Mouse (Mus musculus) heart, embryonic 15.5 days (tissue): ENCODE measurements around the gene Prrc2b. TPM values are rescaled to one million over a fixed set of nuclear protein-coding genes. Genes with fewer than 3 reads are reported as not detected.

ENCODE experiments used
- ATAC-seq: fragments of 200-750 bp; cut with Nextera tagmentation; replicated peaks from 2 replicates; pipeline ENCODE4 v1.8.0; 2017; ENCODE audit warnings: low read depth, moderate TSS enrichment; ENCODE audit not compliant: insufficient number of reproducible peaks, insufficient read depth, low FRiP score
- H3K27ac ChIP-seq: fragments of 300-500 bp; sonication (generic); 2 replicates; pipeline ENCODE4 v1.5.1; 2015; ENCODE audit warnings: mild to moderate bottlenecking, inconsistent platforms
- H3K27me3 ChIP-seq: fragments of 300-500 bp; sonication (generic); 2 replicates; pipeline ENCODE4 v1.6.1; 2015; ENCODE audit warnings: inconsistent platforms
- H3K36me3 ChIP-seq: fragments of 300-500 bp; sonication (generic); 2 replicates; pipeline ENCODE4 v1.6.1; 2015; ENCODE audit warnings: mild to moderate bottlenecking, inconsistent platforms
- H3K4me1 ChIP-seq: fragments of 300-500 bp; sonication (generic); replicated peaks from 2 replicates; pipeline ENCODE4 v1.6.1; 2015; ENCODE audit warnings: inconsistent platforms
- H3K4me2 ChIP-seq: fragments of 300-500 bp; sonication (generic); 2 replicates; pipeline ENCODE4 v1.6.1; 2015; ENCODE audit warnings: inconsistent platforms, mild to moderate bottlenecking, moderate library complexity
- H3K4me3 ChIP-seq: fragments of 300-500 bp; sonication (generic); 2 replicates; pipeline ENCODE4 v1.5.1; 2015; ENCODE audit warnings: mild to moderate bottlenecking, inconsistent platforms
- H3K9ac ChIP-seq: fragments of 300-500 bp; sonication (generic); 2 replicates; pipeline ENCODE4 v1.6.1; 2015; ENCODE audit warnings: mild to moderate bottlenecking, inconsistent platforms
- H3K9me3 ChIP-seq: fragments of 300-500 bp; sonication (generic); replicated peaks from 2 replicates; pipeline ENCODE4 v1.6.1; 2016; ENCODE audit warnings: inconsistent platforms
- WGBS: fragments of 180-500 bp; shearing (Covaris S2); methylation state at CpG from one replicate; pipeline ENCODE4 v1.1.7; 2015; ENCODE audit warnings: mixed read lengths; 5-methylcytosine and 5-hydroxymethylcytosine counted together
- polyA plus RNA-seq: library from polyadenylated mRNA; unstranded; fragments of >200 nt; fragmentation: Nextera tagmentation; extraction: Ambion mirVana; gene quantifications from 2 replicates; pipeline ENCODE4 v1.2.1, GENCODE M21; 2015

Prrc2b gene
- polyA plus RNA-seq, 1 experiment from 2014 or later, result 21.0 TPM

DNA sequence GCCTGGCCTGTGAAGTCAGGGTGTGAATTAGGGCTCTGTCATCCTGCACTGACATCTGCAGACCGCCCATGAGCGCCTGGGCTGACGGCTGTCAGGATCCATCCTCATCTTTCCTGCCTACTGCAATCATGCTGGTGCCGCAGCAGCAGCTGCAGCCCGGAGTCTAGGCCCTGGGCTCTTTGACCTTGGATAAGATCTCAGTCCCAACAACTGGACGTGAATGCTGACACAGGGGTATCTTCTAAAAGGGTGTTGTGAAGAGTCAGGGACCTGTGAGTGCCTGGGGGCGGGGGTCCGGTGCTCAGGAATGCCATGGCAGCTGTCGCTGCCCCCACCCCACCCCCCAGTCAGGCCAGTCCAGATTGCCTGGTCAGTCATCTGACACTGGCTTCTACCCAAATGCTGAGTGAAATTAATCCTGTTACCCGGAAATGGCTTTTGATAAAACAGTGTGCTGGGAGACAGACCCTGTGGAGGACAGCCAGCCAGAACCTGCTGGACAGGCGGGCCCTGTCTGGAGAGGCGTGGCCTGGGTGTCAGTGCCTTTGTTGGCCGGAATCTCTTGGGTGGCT, 23.4 kb downstream of the Prrc2b start:
- Histone ChIP-seq H3K9ac (peak overlapping the region; percentile 35; the same call in 1 of the 2 replicates), H3K9me3 (no peaks in the 10 kb centered on the region), H3K27me3 (no peaks in the 10 kb centered on the region), H3K4me2 (peak overlapping the region; percentile 54), H3K36me3 (no peaks in the 10 kb centered on the region), H3K4me3 (peak overlapping the region; percentile 19), H3K27ac (peak overlapping the region; percentile 95), H3K4me1 (peaks cover 87% of the 10 kb centered on the region)
- peak; percentile 89 for ATAC-seq
- 6% methylated on average over 13 of the region's 13 CpGs for WGBS

DNA sequence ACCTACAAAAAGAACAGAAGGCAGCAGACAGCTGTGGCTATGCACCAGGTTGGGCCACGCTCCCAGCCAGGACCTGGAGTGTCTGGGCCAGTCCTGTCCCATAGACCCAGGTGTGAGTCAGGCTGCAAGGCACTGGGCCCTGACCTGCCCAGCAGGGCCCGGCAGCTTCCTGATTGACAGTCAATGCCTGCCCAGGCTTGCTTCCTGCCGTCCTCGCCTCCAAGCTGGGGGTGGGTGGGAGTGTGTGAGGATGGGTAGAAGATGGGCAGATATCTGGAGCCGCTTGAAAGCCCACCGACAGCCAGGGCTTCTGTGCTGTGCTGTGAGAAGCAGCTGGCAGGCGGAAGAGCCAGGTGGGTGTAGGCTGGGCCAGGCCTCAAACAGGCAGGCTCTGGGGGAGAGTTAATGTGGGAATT, 24.2 kb downstream of the Prrc2b start:
- 18% methylated on average over 7 of the region's 7 CpGs for WGBS

DNA sequence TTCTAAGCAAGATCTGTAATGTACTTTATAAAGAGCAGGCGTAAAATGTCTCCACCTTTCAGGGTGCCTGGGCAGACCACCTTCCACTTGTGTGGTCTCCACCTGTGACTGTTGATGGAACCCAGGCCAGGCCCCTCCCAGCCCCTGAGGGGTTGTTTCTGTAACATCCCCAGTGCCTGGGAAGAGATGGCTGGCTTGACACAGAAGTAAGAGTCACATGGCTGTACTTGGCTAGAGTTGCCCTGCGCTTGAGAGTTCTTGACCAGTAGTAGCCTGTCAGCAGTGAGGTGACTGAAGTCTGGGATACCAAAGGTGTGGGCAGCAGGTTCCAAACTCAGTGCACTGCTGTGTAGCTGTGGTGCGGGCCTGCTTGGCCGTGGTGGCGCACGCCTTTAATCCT, 24.6 kb downstream of the Prrc2b start:
- H3K36me3 ChIP-seq, result no peaks in the 10 kb centered on the region
- H3K4me3 ChIP-seq, result no peak overlapping the region
- peak overlapping the region; percentile 95 for H3K27ac ChIP-seq
- peak overlapping the region; percentile 35 for H3K9ac ChIP-seq
- H3K4me1 ChIP-seq, result peaks cover 86% of the 10 kb centered on the region
- ATAC-seq, result no peak
- peak overlapping the region; percentile 54 for H3K4me2 ChIP-seq
- no peaks in the 10 kb centered on the region for H3K9me3 ChIP-seq
- no peaks in the 10 kb centered on the region for H3K27me3 ChIP-seq
- WGBS, result 76% methylated on average over 6 of the region's 6 CpGs

More for the DNA sequence above, 24.2 kb downstream of the Prrc2b start:
- Histone ChIP-seq H3K9ac (peak overlapping the region; percentile 35), H3K4me2 (peak overlapping the region; percentile 54), H3K4me1 (peaks cover 87% of the 10 kb centered on the region), H3K36me3 (no peaks in the 10 kb centered on the region), H3K27ac (peak overlapping the region; percentile 95), H3K4me3 (peak overlapping the region; percentile 8), H3K27me3 (no peaks in the 10 kb centered on the region), H3K9me3 (no peaks in the 10 kb centered on the region)
- ATAC-seq, result no peak; the same call in 1 of the 2 replicates

GRCm38 (mm10) chr2:32176848-32177247, 26.0 kb downstream of the Prrc2b start:
- ATAC-seq, result no peak
- H3K4me2 ChIP-seq, result no peak overlapping the region
- H3K27ac ChIP-seq, result peak overlapping the region; percentile 43; the same call in 1 of the 2 replicates
- H3K9ac ChIP-seq, result no peak overlapping the region
- no peaks in the 10 kb centered on the region for H3K27me3 ChIP-seq
- peaks cover 92% of the 10 kb centered on the region for H3K4me1 ChIP-seq
- H3K9me3 ChIP-seq, result no peaks in the 10 kb centered on the region
- no peaks in the 10 kb centered on the region for H3K36me3 ChIP-seq
- H3K4me3 ChIP-seq, result no peak overlapping the region
- 27% methylated on average over 3 of the region's 3 CpGs for WGBS

DNA sequence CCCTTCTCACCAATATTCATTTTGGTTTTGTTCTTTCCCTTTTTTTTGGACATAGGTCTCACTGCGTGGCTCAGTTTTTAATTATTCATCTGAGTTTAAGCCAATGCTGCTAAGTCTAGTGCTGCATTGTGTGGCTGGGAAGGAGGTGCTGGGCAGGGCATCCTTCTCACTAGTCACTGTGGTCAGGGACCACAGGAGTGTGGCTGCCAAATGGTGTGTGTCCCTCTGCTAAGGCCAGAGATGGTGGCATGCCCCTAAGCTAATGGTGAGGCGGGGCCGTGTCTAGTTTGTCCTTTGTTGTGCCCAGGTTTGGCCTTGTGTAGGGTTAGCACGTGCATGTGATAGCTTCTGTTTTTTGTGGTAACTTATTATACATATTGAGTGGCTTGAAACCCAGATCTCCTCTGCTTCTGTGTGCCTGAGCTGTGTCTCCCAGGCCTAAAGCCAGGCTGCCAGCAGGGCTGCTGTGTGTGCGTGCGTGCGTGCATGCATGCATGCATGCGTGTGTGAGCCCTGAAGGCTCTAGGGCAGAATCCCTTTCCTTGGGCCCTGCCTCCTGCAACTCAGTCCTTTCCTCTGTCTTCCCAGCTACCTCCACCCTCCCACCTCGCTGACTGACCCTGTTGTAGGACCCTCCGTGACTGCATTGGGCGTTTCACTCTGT, 26.6 kb downstream of the Prrc2b start:
- H3K4me1 ChIP-seq, result peaks cover 92% of the 10 kb centered on the region
- no peak overlapping the region for H3K9ac ChIP-seq
- WGBS, result 78% methylated on average over 11 of the region's 11 CpGs
- no peak for ATAC-seq
- no peak overlapping the region for H3K4me2 ChIP-seq
- H3K36me3 ChIP-seq, result no peaks in the 10 kb centered on the region
- peak overlapping the region; percentile 43 for H3K27ac ChIP-seq
- no peaks in the 10 kb centered on the region for H3K9me3 ChIP-seq
- H3K27me3 ChIP-seq, result no peaks in the 10 kb centered on the region
- H3K4me3 ChIP-seq, result no peak overlapping the region

- no peak for ATAC-seq
- H3K4me3 ChIP-seq, result no peak overlapping the region
- no peaks in the 10 kb centered on the region for H3K27me3 ChIP-seq
- 0 out of 2 replicates have a peak, but pooled peaks cover 3% of the 10 kb centered on the region for H3K36me3 ChIP-seq
- no peak overlapping the region for H3K9ac ChIP-seq
- 31% methylated on average over 6 of the region's 6 CpGs for WGBS
- H3K9me3 ChIP-seq, result no peaks in the 10 kb centered on the region
- H3K27ac ChIP-seq, result peak overlapping the region; percentile 78
- peak overlapping the region; percentile 17 for H3K4me2 ChIP-seq
- H3K4me1 ChIP-seq, result peaks cover 94% of the 10 kb centered on the region
Observed at GRCm38 (mm10) chr2:32179363-32179762, 28.5 kb downstream of the Prrc2b start.

- ATAC-seq, result no peak
- peak overlapping the region; percentile 78 for H3K27ac ChIP-seq
- 0 out of 2 replicates have a peak, but pooled peaks cover 10% of the 10 kb centered on the region for H3K36me3 ChIP-seq
- peaks cover 89% of the 10 kb centered on the region for H3K4me1 ChIP-seq
- no peak overlapping the region for H3K4me3 ChIP-seq
- no peaks in the 10 kb centered on the region for H3K9me3 ChIP-seq
- H3K9ac ChIP-seq, result no peak overlapping the region
- 88% methylated on average over 12 of the region's 12 CpGs for WGBS
- no peak overlapping the region for H3K4me2 ChIP-seq
- H3K27me3 ChIP-seq, result no peaks in the 10 kb centered on the region
Observed at GRCm38 (mm10) chr2:32180127-32180526, 29.2 kb downstream of the Prrc2b start.

- no peak for ATAC-seq
- H3K9ac ChIP-seq, result no peak overlapping the region
- WGBS, result 74% methylated on average over 5 of the region's 5 CpGs
Observed at GRCm38 (mm10) chr2:32181364-32181763, 30.5 kb downstream of the Prrc2b start.

DNA sequence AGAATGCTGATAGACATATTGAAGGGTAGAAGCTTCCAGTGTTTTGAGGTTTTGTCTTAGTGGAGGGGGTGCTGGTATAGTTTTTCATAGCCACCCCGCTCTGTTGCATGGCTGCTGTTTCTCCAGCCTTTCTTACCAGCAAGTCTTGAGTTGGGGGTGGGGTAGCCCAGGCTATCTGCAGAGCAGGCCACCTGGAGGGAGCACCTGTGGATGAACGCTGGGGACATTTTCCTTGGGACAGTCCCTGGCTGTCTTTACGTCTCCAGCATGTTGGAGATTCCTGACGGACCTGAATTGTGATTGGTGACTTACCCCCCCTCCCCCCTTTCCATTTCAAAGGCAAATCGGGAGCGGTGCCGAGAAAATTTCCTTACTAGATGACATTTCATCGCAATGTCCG, 31.2 kb downstream of the Prrc2b start:
- H3K4me2 ChIP-seq, result no peak overlapping the region
- no peak overlapping the region; the same call in 1 of the 2 replicates for H3K27ac ChIP-seq
- H3K9ac ChIP-seq, result no peak overlapping the region
- peaks cover 69% of the 10 kb centered on the region for H3K4me1 ChIP-seq
- WGBS, result 77% methylated on average over 9 of the region's 9 CpGs
- no peaks in the 10 kb centered on the region for H3K27me3 ChIP-seq
- peaks cover 25% of the 10 kb centered on the region for H3K36me3 ChIP-seq
- ATAC-seq, result no peak
- H3K4me3 ChIP-seq, result no peak overlapping the region
- no peaks in the 10 kb centered on the region for H3K9me3 ChIP-seq

More at GRCm38 (mm10) chr2:32181364-32181763, 30.5 kb downstream of the Prrc2b start:
- H3K36me3 ChIP-seq, result peaks cover 18% of the 10 kb centered on the region
- H3K4me1 ChIP-seq, result peaks cover 77% of the 10 kb centered on the region
- H3K4me2 ChIP-seq, result no peak overlapping the region
- H3K27ac ChIP-seq, result peak overlapping the region; percentile 35; the same call in 1 of the 2 replicates
- no peaks in the 10 kb centered on the region for H3K27me3 ChIP-seq
- no peak overlapping the region for H3K4me3 ChIP-seq
- no peaks in the 10 kb centered on the region for H3K9me3 ChIP-seq

GRCm38 (mm10) chr2:32182676-32183296, 31.9 kb downstream of the Prrc2b start:
- H3K27me3 ChIP-seq, result no peaks in the 10 kb centered on the region
- no peak overlapping the region for H3K9ac ChIP-seq
- no peak overlapping the region for H3K4me3 ChIP-seq
- H3K4me1 ChIP-seq, result peaks cover 62% of the 10 kb centered on the region
- peak; percentile 47; the same call in 1 of the 2 replicates for ATAC-seq
- 63% methylated on average over 13 of the region's 13 CpGs for WGBS
- H3K4me2 ChIP-seq, result no peak overlapping the region
- no peaks in the 10 kb centered on the region for H3K9me3 ChIP-seq
- peaks cover 32% of the 10 kb centered on the region for H3K36me3 ChIP-seq
- H3K27ac ChIP-seq, result peak overlapping the region; percentile 50

- 90% methylated on average over 13 of the region's 13 CpGs for WGBS
- ATAC-seq, result no peak
- H3K4me2 ChIP-seq, result no peak overlapping the region
- H3K9me3 ChIP-seq, result no peaks in the 10 kb centered on the region
- H3K4me3 ChIP-seq, result no peak overlapping the region
- no peaks in the 10 kb centered on the region for H3K27me3 ChIP-seq
- no peak overlapping the region for H3K9ac ChIP-seq
- peaks cover 52% of the 10 kb centered on the region for H3K36me3 ChIP-seq
- H3K27ac ChIP-seq, result no peak overlapping the region
- H3K4me1 ChIP-seq, result peaks cover 28% of the 10 kb centered on the region
Observed at GRCm38 (mm10) chr2:32187019-32187551, 36.2 kb downstream of the Prrc2b start.
